Mouse (Mus musculus): ENCODE data around the gene Ddo.

Ddo gene

GRCm38 (mm10) chr10:40720883-40721282 is 91.1 kb downstream of the Ddo start:
- no peak for DNase-seq

GRCm38 (mm10) chr10:40724342-40724741 is 94.5 kb downstream of the Ddo start:
- DNase-seq = no peak

GRCm38 (mm10) chr10:40725066-40725465 is 95.3 kb downstream of the Ddo start:
- DNase-seq = no peak

GRCm38 (mm10) chr10:40725471-40725870 is 95.7 kb downstream of the Ddo start:
- no peak for DNase-seq

- DNase-seq = no peak
Observed at GRCm38 (mm10) chr10:40726288-40726902, 96.6 kb downstream of the Ddo start.

- DNase-seq = no peak
Observed at GRCm38 (mm10) chr10:40726989-40727388, 97.2 kb downstream of the Ddo start.

- no peak for DNase-seq
Observed at GRCm38 (mm10) chr10:40730200-40730599, 100.4 kb downstream of the Ddo start.

Measured in cerebellum, adult 9-10 months (tissue).